Mouse (Mus musculus) heart, embryonic 12.5 days (tissue): ENCODE measurements around the gene Srsf1. TPM values are rescaled to one million over a fixed set of nuclear protein-coding genes. Genes with fewer than 3 reads are reported as not detected.

ENCODE experiments used
- ATAC-seq: fragments of 200-750 bp; cut with Nextera tagmentation; 2 replicates; pipeline ENCODE4 v1.8.0; 2017; ENCODE audit warnings: moderate TSS enrichment, moderate library complexity; ENCODE audit not compliant: insufficient number of reproducible peaks, low FRiP score
- H3K27ac ChIP-seq: fragments of 300-500 bp; sonication (generic); 2 replicates; pipeline ENCODE4 v1.5.1; 2016; ENCODE audit warnings: mild to moderate bottlenecking, moderate library complexity; ENCODE audit not compliant: poor library complexity, severe bottlenecking
- H3K27me3 ChIP-seq: fragments of 300-500 bp; sonication (generic); replicated peaks from 2 replicates; pipeline ENCODE4 v1.6.1; 2016; ENCODE audit warnings: mild to moderate bottlenecking, moderate library complexity
- H3K36me3 ChIP-seq: fragments of 300-500 bp; sonication (generic); 2 replicates; pipeline ENCODE4 v1.6.1; 2016; ENCODE audit warnings: mild to moderate bottlenecking, moderate library complexity
- H3K4me1 ChIP-seq: fragments of 300-500 bp; sonication (generic); replicated peaks from 2 replicates; pipeline ENCODE4 v1.6.1; 2016; ENCODE audit warnings: mild to moderate bottlenecking
- H3K4me2 ChIP-seq: fragments of 300-500 bp; sonication (generic); 2 replicates; pipeline ENCODE4 v1.6.1; 2016; ENCODE audit warnings: mild to moderate bottlenecking, moderate library complexity
- H3K4me3 ChIP-seq: fragments of 300-500 bp; sonication (generic); 2 replicates; pipeline ENCODE4 v1.5.1; 2016; ENCODE audit warnings: mild to moderate bottlenecking
- H3K9ac ChIP-seq: fragments of 300-500 bp; sonication (generic); 2 replicates; pipeline ENCODE4 v1.6.1; 2016; ENCODE audit warnings: mild to moderate bottlenecking, moderate library complexity
- H3K9me3 ChIP-seq: fragments of 300-500 bp; sonication (generic); replicated peaks from 2 replicates; pipeline ENCODE4 v1.6.1; 2016; ENCODE audit warnings: mild to moderate bottlenecking, moderate library complexity
- WGBS: fragments of 180-500 bp; shearing (Covaris S2); methylation state at CpG from one replicate; pipeline ENCODE4 v1.1.7; 2016; 5-methylcytosine and 5-hydroxymethylcytosine counted together
- polyA plus RNA-seq: library from polyadenylated mRNA; unstranded; fragments of >200 nt; fragmentation: Nextera tagmentation; extraction: Ambion mirVana; gene quantifications from 2 replicates; pipeline ENCODE4 v1.2.1, GENCODE M21; 2016

The Srsf1 gene
- polyA plus RNA-seq, 1 experiment from 2014 or later: 254 TPM

- Histone ChIP-seq H3K9ac (no peak overlapping the region), H3K4me3 (no peak overlapping the region), H3K4me2 (no peak overlapping the region), H3K27ac (no peak overlapping the region), H3K9me3 (no peaks in the 10 kb centered on the region), H3K4me1 (peaks cover 6% of the 10 kb centered on the region; the same call in 1 of the 2 replicates), H3K27me3 (no peaks in the 10 kb centered on the region), H3K36me3 (peaks cover 19% of the 10 kb centered on the region)
- no peak for ATAC-seq
- WGBS: 78% methylated on average over 2 of the region's 2 CpGs
Observed at GRCm38 (mm10) chr11:88055777-88056176, 8.6 kb downstream of the Srsf1 start.

- H3K36me3 ChIP-seq: peaks cover 11% of the 10 kb centered on the region
- no peak overlapping the region for H3K9ac ChIP-seq
- no peak overlapping the region for H3K4me3 ChIP-seq
- H3K27me3 ChIP-seq: no peaks in the 10 kb centered on the region
- no peak overlapping the region for H3K4me2 ChIP-seq
- H3K27ac ChIP-seq: no peak overlapping the region
- no peaks in the 10 kb centered on the region for H3K9me3 ChIP-seq
- 66% methylated on average over 2 of the region's 2 CpGs for WGBS
- ATAC-seq: no peak
- H3K4me1 ChIP-seq: 0 out of 2 replicates have a peak, but pooled peaks cover 2% of the 10 kb centered on the region
Observed at GRCm38 (mm10) chr11:88057788-88058187, 10.6 kb downstream of the Srsf1 start.

- no peaks in the 10 kb centered on the region for H3K27me3 ChIP-seq
- no peak overlapping the region for H3K4me3 ChIP-seq
- peak; percentile 73; the same call in 1 of the 2 replicates for ATAC-seq
- no peak overlapping the region for H3K4me2 ChIP-seq
- H3K9me3 ChIP-seq: no peaks in the 10 kb centered on the region
- H3K36me3 ChIP-seq: peaks cover 6% of the 10 kb centered on the region; the same call in 1 of the 2 replicates
- H3K4me1 ChIP-seq: 0 out of 2 replicates have a peak, but pooled peaks cover 2% of the 10 kb centered on the region
- 49% methylated on average over 2 of the region's 2 CpGs for WGBS
- no peak overlapping the region for H3K9ac ChIP-seq
- no peak overlapping the region for H3K27ac ChIP-seq
Observed at GRCm38 (mm10) chr11:88059141-88059540, 12.0 kb downstream of the Srsf1 start.

GRCm38 (mm10) chr11:88061892-88062625 lies 14.9 kb downstream of the Srsf1 start:
- H3K9ac ChIP-seq: no peak overlapping the region
- 0 out of 2 replicates have a peak, but pooled peaks cover 3% of the 10 kb centered on the region for H3K4me1 ChIP-seq
- H3K4me2 ChIP-seq: no peak overlapping the region
- H3K9me3 ChIP-seq: no peaks in the 10 kb centered on the region
- H3K27me3 ChIP-seq: no peaks in the 10 kb centered on the region
- 74% methylated on average over 2 of the region's 2 CpGs for WGBS
- no peak for ATAC-seq
- H3K36me3 ChIP-seq: no peaks in the 10 kb centered on the region
- no peak overlapping the region for H3K27ac ChIP-seq
- no peak overlapping the region for H3K4me3 ChIP-seq

GRCm38 (mm10) chr11:88065732-88066131 lies 18.6 kb downstream of the Srsf1 start:
- H3K27me3 ChIP-seq: no peaks in the 10 kb centered on the region
- no peak for ATAC-seq
- no peak overlapping the region for H3K9ac ChIP-seq
- no peaks in the 10 kb centered on the region for H3K9me3 ChIP-seq
- H3K36me3 ChIP-seq: no peaks in the 10 kb centered on the region
- H3K4me1 ChIP-seq: peaks cover 15% of the 10 kb centered on the region
- no peak overlapping the region for H3K27ac ChIP-seq
- no peak overlapping the region for H3K4me2 ChIP-seq
- H3K4me3 ChIP-seq: no peak overlapping the region

GRCm38 (mm10) chr11:88067191-88067585 lies 20.0 kb downstream of the Srsf1 start:
- H3K4me2 ChIP-seq: peak overlapping the region; percentile 96
- 2% methylated on average over 8 of the region's 8 CpGs for WGBS
- ATAC-seq: no peak
- no peaks in the 10 kb centered on the region for H3K27me3 ChIP-seq
- peak overlapping the region; percentile 91 for H3K4me3 ChIP-seq
- H3K4me1 ChIP-seq: peaks cover 27% of the 10 kb centered on the region
- H3K36me3 ChIP-seq: no peaks in the 10 kb centered on the region
- no peaks in the 10 kb centered on the region for H3K9me3 ChIP-seq
- peak overlapping the region; percentile 95 for H3K27ac ChIP-seq
- peak overlapping the region; percentile 96 for H3K9ac ChIP-seq

GRCm38 (mm10) chr11:88067586-88068410 lies 20.6 kb downstream of the Srsf1 start, which contains the start of gene Vezf1:
Vezf1 (plus strand) TSS chr11:88068279.
- no peaks in the 10 kb centered on the region for H3K9me3 ChIP-seq
- H3K27ac ChIP-seq: peak within 1 kb of the TSS; percentile 95
- peaks cover 31% of the 10 kb centered on the region for H3K4me1 ChIP-seq
- H3K9ac ChIP-seq: peak within 1 kb of the TSS; percentile 96
- peak; percentile 90 for ATAC-seq
- H3K4me3 ChIP-seq: peak within 1 kb of the TSS; percentile 91
- no peaks in the 10 kb centered on the region for H3K27me3 ChIP-seq
- no peaks in the 10 kb centered on the region for H3K36me3 ChIP-seq
- WGBS: under 1% methylated on average over 50 of the region's 81 CpGs
- peak within 1 kb of the TSS; percentile 96 for H3K4me2 ChIP-seq

- peak; percentile 85 for ATAC-seq
Observed at GRCm38 (mm10) chr11:88068411-88069245, 21.5 kb downstream of the Srsf1 start.

GRCm38 (mm10) chr11:88069246-88069570 lies 22.0 kb downstream of the Srsf1 start:
- Histone ChIP-seq H3K4me2 (peak overlapping the region; percentile 96), H3K9ac (peak overlapping the region; percentile 96), H3K4me3 (peak overlapping the region; percentile 91), H3K36me3 (peaks cover 12% of the 10 kb centered on the region), H3K27me3 (no peaks in the 10 kb centered on the region), H3K4me1 (peaks cover 41% of the 10 kb centered on the region), H3K27ac (peak overlapping the region; percentile 95), H3K9me3 (no peaks in the 10 kb centered on the region)
- 0% methylated on average over 12 of the region's 12 CpGs for WGBS
- ATAC-seq: no peak

More at GRCm38 (mm10) chr11:88068411-88069245, 21.5 kb downstream of the Srsf1 start:
- no peaks in the 10 kb centered on the region for H3K9me3 ChIP-seq
- no peaks in the 10 kb centered on the region for H3K27me3 ChIP-seq
- H3K9ac ChIP-seq: peak overlapping the region; percentile 96
- peak overlapping the region; percentile 91 for H3K4me3 ChIP-seq
- H3K4me1 ChIP-seq: peaks cover 39% of the 10 kb centered on the region
- peak overlapping the region; percentile 95 for H3K27ac ChIP-seq
- H3K36me3 ChIP-seq: peaks cover 6% of the 10 kb centered on the region
- peak overlapping the region; percentile 96 for H3K4me2 ChIP-seq
- under 1% methylated on average over 78 of the region's 92 CpGs for WGBS

- Histone ChIP-seq H3K4me1 (peaks cover 41% of the 10 kb centered on the region), H3K9me3 (no peaks in the 10 kb centered on the region), H3K27ac (no peak overlapping the region), H3K4me2 (peak overlapping the region; percentile 49), H3K4me3 (0 out of 2 replicates have a peak overlapping the region, but pooled peaks have one; percentile 7), H3K27me3 (no peaks in the 10 kb centered on the region), H3K36me3 (peaks cover 20% of the 10 kb centered on the region), H3K9ac (no peak overlapping the region)
- no peak for ATAC-seq
- 32% methylated on average over 4 of the region's 4 CpGs for WGBS
Observed at GRCm38 (mm10) chr11:88070392-88070791, 23.2 kb downstream of the Srsf1 start.
